Mouse (Mus musculus) c-Kit-positive CD71-positive TER-119-negative erythroid progenitor cells, embryonic 14.5 days (primary cell): ENCODE measurements around the gene Fam167b.
A peak's percentile ranks its signal among the peaks of the same experiment; 100 is the strongest.

Experiments used
- DNase-seq: peaks from one replicate; pipeline ENCODE4 v3.0.0-alpha.2; 2013; ENCODE audit warnings: low read depth

Gene Fam167b

GRCm38 (mm10) chr4:129608426-129609025, 30.2 kb upstream of the Fam167b start:
- peak; percentile 83 for DNase-seq

GRCm38 (mm10) chr4:129600233-129601158, 22.1 kb upstream of the Fam167b start, which contains the start of the genes Eif3i and Tmem234:
Gene Eif3i, minus strand, starts transcription at chr4:129600648.
Gene Tmem234, plus strand, starts transcription at chr4:129600668.
- DNase-seq = peak; percentile 77

- DNase-seq = no peak
Measured at GRCm38 (mm10) chr4:129588865-129589264, 10.5 kb upstream of the Fam167b start.

- DNase-seq = no peak
Measured at GRCm38 (mm10) chr4:129586943-129587342, 8.6 kb upstream of the Fam167b start.

GRCm38 (mm10) chr4:129585773-129586172, 7.4 kb upstream of the Fam167b start:
- no peak for DNase-seq

GRCm38 (mm10) chr4:129584884-129585608, 6.7 kb upstream of the Fam167b start:
- peak; percentile 83 for DNase-seq

- no peak for DNase-seq
Measured at GRCm38 (mm10) chr4:129584370-129584769, 6.0 kb upstream of the Fam167b start.

- no peak for DNase-seq
Measured at GRCm38 (mm10) chr4:129582251-129582650, 3.9 kb upstream of the Fam167b start.

GRCm38 (mm10) chr4:129580347-129580746, 2.0 kb upstream of the Fam167b start:
- no peak for DNase-seq

- DNase-seq = no peak
Measured at GRCm38 (mm10) chr4:129577688-129578087, 661 bp downstream of the Fam167b start.

- no peak for DNase-seq
Measured at GRCm38 (mm10) chr4:129576863-129577491, 1.4 kb downstream of the Fam167b start.

GRCm38 (mm10) chr4:129575171-129575844, 3.0 kb downstream of the Fam167b start:
- no peak for DNase-seq

GRCm38 (mm10) chr4:129573430-129573829, 4.9 kb downstream of the Fam167b start, which contains the start of gene Lck:
Gene Lck, minus strand, starts transcription at chr4:129573641.
- no peak for DNase-seq

GRCm38 (mm10) chr4:129573093-129573370, 5.3 kb downstream of the Fam167b start:
- no peak for DNase-seq

- DNase-seq = no peak
Measured at GRCm38 (mm10) chr4:129572236-129573092, 5.9 kb downstream of the Fam167b start.

GRCm38 (mm10) chr4:129571551-129572084, 6.7 kb downstream of the Fam167b start:
- no peak for DNase-seq

GRCm38 (mm10) chr4:129570028-129570427, 8.3 kb downstream of the Fam167b start:
- no peak for DNase-seq

GRCm38 (mm10) chr4:129568366-129568765, 10.0 kb downstream of the Fam167b start:
- no peak for DNase-seq

GRCm38 (mm10) chr4:129565139-129565538, 13.2 kb downstream of the Fam167b start:
- no peak for DNase-seq

- no peak for DNase-seq
Measured at GRCm38 (mm10) chr4:129563718-129564117, 14.6 kb downstream of the Fam167b start.
